Mouse (Mus musculus) thymus, adult 2 months (tissue): ENCODE results near the gene Fbxw9. TPM values are rescaled to one million over a fixed set of nuclear protein-coding genes. Genes with fewer than 3 reads are reported as not detected.
"Not testable (repeated sequence)": the region's sequence is repeated elsewhere in the genome, so short reads cannot be mapped to it uniquely, and the experiment has no call there.

Source experiments
- DNase-seq: peaks from one replicate; pipeline ENCODE4 v3.0.0; 2021
- H3K27ac ChIP-seq: fragments of 200-500 bp; 2 replicates; pipeline ENCODE4 v1.5.1; 2012; ENCODE audit warnings: low read length, control low read depth; ENCODE audit not compliant: control insufficient read depth, insufficient read depth
- H3K27me3 ChIP-seq: fragments of 200-500 bp; 2 replicates; pipeline ENCODE4 v1.6.1; 2012; ENCODE audit warnings: mild to moderate bottlenecking, low read length, moderate library complexity, mixed read lengths; ENCODE audit not compliant: control insufficient read depth, insufficient read depth
- H3K36me3 ChIP-seq: fragments of 200-500 bp; 2 replicates; pipeline ENCODE4 v1.6.1; 2012; ENCODE audit warnings: mild to moderate bottlenecking, low read length, moderate library complexity; ENCODE audit not compliant: control insufficient read depth, insufficient read depth
- H3K4me1 ChIP-seq: fragments of 200-500 bp; replicated peaks from 2 replicates; pipeline ENCODE4 v1.6.1; 2012; ENCODE audit warnings: low read length; ENCODE audit not compliant: control insufficient read depth, insufficient read depth
- H3K4me3 ChIP-seq: fragments of 200-500 bp; 2 replicates; pipeline ENCODE4 v1.5.1; 2012; ENCODE audit warnings: mild to moderate bottlenecking, low read length, control low read depth, moderate library complexity; ENCODE audit not compliant: control insufficient read depth, insufficient read depth
- CTCF ChIP-seq: fragments of 200-500 bp; IDR thresholded peaks from 2 replicates; pipeline ENCODE4 v1.5.1; 2012; ENCODE audit warnings: mild to moderate bottlenecking, control low read depth, low read length, moderate library complexity, borderline replicate concordance; ENCODE audit not compliant: control insufficient read depth, poor library complexity, insufficient read depth; ENCODE audit errors: extremely low read depth
- POLR2A ChIP-seq: fragments of 200-500 bp; IDR thresholded peaks from 2 replicates; pipeline ENCODE4 v1.6.1; 2012; ENCODE audit warnings: mild to moderate bottlenecking, low read length, control low read depth, moderate library complexity; ENCODE audit not compliant: control insufficient read depth, poor library complexity, insufficient read depth; ENCODE audit errors: extremely low read depth
- WGBS: fragments of 180-500 bp; shearing (Covaris S2); methylation state at CpG from one replicate; pipeline ENCODE4 v1.1.7; 2018; 5-methylcytosine and 5-hydroxymethylcytosine counted together
- polyA plus RNA-seq: library from polyadenylated mRNA; depleted of rRNA; stranded (reverse); fragments of >200 nt; gene quantifications from 2 replicates; pipeline ENCODE4 v1.2.3, GENCODE M21; 2012

Gene Fbxw9
- polyA plus RNA-seq, 1 experiment = 29.3 TPM

- DNase-seq = peak; percentile 40
- Histone ChIP-seq H3K27me3 (no peaks in the 10 kb centered on the region), H3K4me1 (peaks cover 28% of the 10 kb centered on the region), H3K4me3 (peak within 1 kb of the TSS; percentile 98), H3K27ac (peak within 1 kb of the TSS; percentile 68), H3K36me3 (0 out of 2 replicates have a peak, but pooled peaks cover 4% of the 10 kb centered on the region)
- TF ChIP-seq POLR2A = no peak
- TF ChIP-seq CTCF = no peak
- under 1% methylated on average over 30 of the region's 30 CpGs for WGBS
Observed at GRCm38 (mm10) chr8:85080532-85081215, 20.8 kb downstream of the Fbxw9 start, which contains the start of gene Wdr83os. Gene Wdr83os (plus strand): TSS chr8:85080740.

GRCm38 (mm10) chr8:85081216-85081555 lies 21.3 kb downstream of the Fbxw9 start, which contains the start of gene Wdr83:
Gene Wdr83 (minus strand): TSS chr8:85081306.
- Histone ChIP-seq H3K4me3 (peak within 1 kb of the TSS; percentile 98), H3K27me3 (no peaks in the 10 kb centered on the region), H3K27ac (peak within 1 kb of the TSS; percentile 68), H3K36me3 (peaks cover 6% of the 10 kb centered on the region; the same call in 1 of the 2 replicates), H3K4me1 (peaks cover 28% of the 10 kb centered on the region)
- peak; percentile 77 for DNase-seq
- TF ChIP-seq CTCF = no peak
- peak; percentile 46; the same call in 1 of the 2 replicates for TF ChIP-seq POLR2A
- WGBS = 1% methylated on average over 9 of the region's 9 CpGs

- not testable (repeated sequence) for H3K27ac ChIP-seq, H3K4me3 ChIP-seq, DNase-seq, H3K27me3 ChIP-seq
- WGBS = 38% methylated on average over 4 of the region's 4 CpGs
- peaks cover 12% of the 10 kb centered on the region for H3K36me3 ChIP-seq
- peaks cover 28% of the 10 kb centered on the region for H3K4me1 ChIP-seq
Observed at GRCm38 (mm10) chr8:85082169-85082568, 22.3 kb downstream of the Fbxw9 start.

- Histone ChIP-seq H3K4me1 (peaks cover 28% of the 10 kb centered on the region), H3K27ac (no peak within 1 kb of the TSS), H3K36me3 (peaks cover 18% of the 10 kb centered on the region), H3K27me3 (no peaks in the 10 kb centered on the region), H3K4me3 (peak within 1 kb of the TSS; percentile 90)
- TF ChIP-seq POLR2A (peak; percentile 68), CTCF (0 out of 2 replicates have a peak, but pooled peaks have one; percentile 30)
- peak; percentile 87 for DNase-seq
- under 1% methylated on average over 30 of the region's 30 CpGs for WGBS
Observed at GRCm38 (mm10) chr8:85083108-85083813, 23.4 kb downstream of the Fbxw9 start, which contains the start of gene Man2b1. Gene Man2b1 (plus strand): TSS chr8:85083270.

- Histone ChIP-seq H3K36me3 (peaks cover 28% of the 10 kb centered on the region), H3K27me3 (no peaks in the 10 kb centered on the region), H3K4me1 (peaks cover 25% of the 10 kb centered on the region), H3K4me3 (no peak overlapping the region), H3K27ac (no peak overlapping the region)
- no peak for DNase-seq
- 48% methylated on average over 8 of the region's 8 CpGs for whole genome bisulfite sequencing
- no peak for TF ChIP-seq CTCF
- no peak for TF ChIP-seq POLR2A
Observed at GRCm38 (mm10) chr8:85084633-85085032, 24.8 kb downstream of the Fbxw9 start.

- no peak for DNase-seq
- no peak overlapping the region for H3K4me3 ChIP-seq
- no peak overlapping the region for H3K27ac ChIP-seq
- H3K27me3 ChIP-seq = no peaks in the 10 kb centered on the region
- WGBS = 88% methylated on average over 3 of the region's 3 CpGs
- H3K4me1 ChIP-seq = peaks cover 21% of the 10 kb centered on the region
- TF ChIP-seq CTCF = no peak
- H3K36me3 ChIP-seq = peaks cover 35% of the 10 kb centered on the region
Observed at GRCm38 (mm10) chr8:85086238-85086637, 26.4 kb downstream of the Fbxw9 start.
